Mouse (Mus musculus) ES-E14 (cell line): ENCODE results near the gene Itga6.

ENCODE experiments used
- HCFC1 ChIP-seq: IDR thresholded peaks from 2 replicates; pipeline ENCODE4 v1.6.1; 2012; ENCODE audit warnings: low read length, inconsistent platforms, borderline replicate concordance; ENCODE audit not compliant: insufficient read depth
- ZC3H11A ChIP-seq: IDR thresholded peaks from 2 replicates; pipeline ENCODE4 v1.6.1; 2012; ENCODE audit warnings: low read depth, mild to moderate bottlenecking, inconsistent platforms, low read length, borderline replicate concordance

DNA sequence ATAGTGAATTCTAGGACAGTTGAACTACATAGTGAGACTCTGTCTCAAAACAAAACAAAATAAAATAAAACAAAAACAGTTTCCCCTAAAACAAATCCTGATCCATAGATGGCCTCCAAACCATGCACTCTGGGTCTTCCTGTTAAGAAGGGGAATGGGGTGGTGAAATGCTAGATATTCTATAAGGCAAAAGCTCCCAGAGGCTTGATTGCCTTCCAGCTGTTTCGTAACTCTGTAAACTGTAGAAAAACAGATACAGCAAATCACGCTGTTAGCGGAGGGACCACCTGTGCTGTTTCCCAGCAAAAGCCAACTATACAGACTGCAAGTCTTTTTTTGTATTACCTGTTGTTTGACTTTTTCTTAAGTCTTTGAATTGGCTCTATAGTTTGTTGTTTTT is 121.6 kb downstream of the Itga6 start:
- TF ChIP-seq HCFC1, result no peak
- TF ChIP-seq ZC3H11A, result no peak
